Mouse (Mus musculus) inflammation-experienced regulatory T-cells, adult 6 months (primary cell): ENCODE results near the gene Mis18bp1. TPM values are rescaled to one million over a fixed set of nuclear protein-coding genes. Genes with fewer than 3 reads are reported as not detected.
"Not testable (repeated sequence)": the region's sequence is repeated elsewhere in the genome, so short reads cannot be mapped to it uniquely, and the experiment has no call there.

Experiments used
- ATAC-seq: one replicate; pipeline ENCODE4 v1.8.0; 2017
- polyA plus RNA-seq, 3 experiments: library from polyadenylated mRNA; unstranded; fragments of 100-300 nt; shearing (Covaris generic); gene quantifications; one replicate each; pipeline ENCODE4 v1.2.1; 2017

Gene Mis18bp1
- 10 to 100 TPM in 1 of 3 experiments, 1 to 10 TPM in 2; 2.9 to 32.9 (median 3.8) TPM for polyA plus RNA-seq

DNA sequence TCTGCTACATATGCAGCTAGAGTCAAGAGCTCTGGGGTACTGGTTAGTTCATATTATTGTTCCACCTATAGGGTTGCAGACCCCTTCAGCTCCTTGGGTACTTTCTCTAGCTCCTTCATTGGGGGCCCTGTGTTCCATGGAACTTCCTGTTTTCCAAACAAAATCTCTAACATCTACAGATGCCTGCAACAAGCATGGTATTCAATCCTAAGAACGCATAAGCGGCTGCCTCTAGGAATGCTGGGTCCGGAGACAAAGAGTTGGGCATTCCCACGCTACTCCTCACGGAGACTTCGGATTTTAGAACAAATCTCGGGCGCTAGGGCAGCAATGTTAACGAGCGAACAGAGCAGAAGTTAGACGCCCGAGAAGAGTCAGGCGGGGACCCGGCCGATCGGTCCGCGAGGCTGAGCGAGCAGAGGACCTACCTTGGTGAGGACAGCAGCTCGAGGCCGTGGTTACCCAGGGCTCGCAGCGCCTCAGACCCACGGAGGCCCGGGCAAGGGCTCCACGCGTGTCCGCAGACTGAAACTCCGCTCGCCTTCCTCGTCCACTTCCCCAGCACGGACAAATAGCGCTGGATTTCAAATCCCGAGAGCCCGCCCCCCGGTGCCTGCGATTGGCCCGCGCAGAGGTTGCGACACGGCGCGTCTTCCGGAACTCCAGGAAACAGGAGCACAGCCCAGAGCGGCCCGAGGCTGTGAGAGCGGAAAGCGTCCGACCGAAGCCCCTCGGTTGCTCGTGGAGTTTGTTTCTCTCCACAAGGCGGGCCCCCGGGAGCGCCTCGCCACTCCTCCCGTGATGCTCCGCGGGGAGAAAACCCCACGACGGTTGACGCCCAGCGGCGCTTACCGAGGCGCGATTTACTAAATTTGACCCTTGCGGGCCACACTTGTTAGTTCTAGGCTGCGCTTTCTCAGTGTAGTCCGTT is at the start of gene Mis18bp1:
Gene Mis18bp1 (minus strand): TSS at position 584 of the 931 bp plus-strand sequence.
- ATAC-seq: peak; percentile 91

DNA sequence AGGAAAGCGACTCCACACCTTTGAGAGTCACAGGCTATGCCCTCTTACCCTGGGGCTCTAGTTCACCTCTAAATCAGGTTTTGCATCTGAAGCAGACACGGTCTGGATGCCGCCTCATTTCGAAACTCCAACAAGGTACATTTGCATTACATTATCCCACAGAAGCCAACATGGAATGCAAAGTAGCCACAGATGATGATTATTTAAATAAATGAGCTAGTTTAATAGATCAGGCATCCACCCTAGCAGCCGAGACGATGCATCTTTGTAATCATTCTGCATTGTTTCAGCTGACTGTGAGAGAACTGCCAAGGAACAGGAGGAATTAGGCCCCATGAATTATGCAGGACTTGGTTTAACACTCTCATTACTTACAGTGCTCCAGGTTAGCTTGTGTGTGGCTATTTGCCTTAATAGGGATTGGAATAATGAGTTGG is 44.0 kb upstream of the Mis18bp1 start:
- ATAC-seq: no peak

DNA sequence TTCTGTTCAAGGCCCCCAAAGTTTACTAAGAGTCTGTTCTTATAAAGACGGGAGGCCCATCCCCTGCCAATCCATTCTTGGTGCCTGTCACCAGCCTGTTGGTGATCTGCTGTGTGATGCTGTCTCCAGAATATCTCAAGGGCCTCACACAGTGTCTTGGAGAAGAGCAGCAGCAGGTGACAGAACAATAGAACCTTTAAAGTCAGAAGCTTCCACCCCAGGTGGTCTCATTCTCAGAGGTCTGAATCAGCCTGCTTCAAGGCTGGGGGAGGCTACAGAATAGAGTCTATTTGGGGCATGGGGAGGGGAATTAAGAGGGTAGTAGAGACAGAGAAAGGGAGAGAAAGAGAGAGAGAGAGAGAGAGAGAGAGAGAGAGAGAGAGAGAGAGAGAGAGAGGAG is 34.0 kb upstream of the Mis18bp1 start:
- no peak for ATAC-seq

DNA sequence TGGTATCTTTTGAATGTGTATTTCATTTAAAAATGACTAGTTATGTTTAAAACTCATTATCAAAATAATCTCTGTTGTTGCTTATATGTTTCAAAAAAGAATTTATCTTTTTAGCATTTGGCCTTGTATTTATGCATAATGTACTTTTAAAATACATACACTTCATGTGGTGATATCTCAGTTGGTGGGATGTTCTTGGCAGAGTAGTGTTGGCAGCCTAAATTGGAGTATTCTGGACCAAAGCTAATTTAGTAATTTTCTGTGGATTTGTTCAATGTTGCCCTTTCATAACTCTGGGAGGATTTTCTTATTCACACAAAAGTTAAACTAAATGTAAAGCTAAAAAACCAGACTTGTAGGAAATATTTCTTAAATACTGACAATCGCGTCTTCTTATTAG is 29.4 kb upstream of the Mis18bp1 start:
- no peak for ATAC-seq

DNA sequence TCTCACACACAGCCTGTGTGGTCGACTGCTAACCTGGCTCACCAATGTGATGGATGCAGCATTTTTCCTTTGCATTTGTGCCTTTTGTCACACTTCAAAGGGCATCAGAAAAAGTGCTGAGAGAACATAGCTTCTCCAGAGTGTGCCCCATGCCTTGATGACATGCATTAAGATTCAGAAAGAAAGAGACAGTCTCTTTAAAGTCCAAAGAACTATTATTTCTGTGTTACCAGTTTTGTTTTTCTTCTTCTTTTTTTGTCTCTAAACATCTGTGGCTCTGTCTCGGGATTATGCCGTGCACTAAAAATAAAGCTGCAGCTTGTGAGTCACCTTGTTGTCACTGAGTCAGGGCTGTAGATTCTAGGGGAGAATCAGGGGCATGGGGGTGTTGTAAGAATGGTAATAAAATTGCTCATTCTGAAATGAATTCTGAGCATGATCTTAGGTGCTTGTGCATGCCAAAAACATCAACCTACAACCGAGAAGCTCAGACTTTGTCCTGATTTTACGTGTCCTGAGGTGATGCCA is 21.7 kb upstream of the Mis18bp1 start:
- ATAC-seq: no peak

DNA sequence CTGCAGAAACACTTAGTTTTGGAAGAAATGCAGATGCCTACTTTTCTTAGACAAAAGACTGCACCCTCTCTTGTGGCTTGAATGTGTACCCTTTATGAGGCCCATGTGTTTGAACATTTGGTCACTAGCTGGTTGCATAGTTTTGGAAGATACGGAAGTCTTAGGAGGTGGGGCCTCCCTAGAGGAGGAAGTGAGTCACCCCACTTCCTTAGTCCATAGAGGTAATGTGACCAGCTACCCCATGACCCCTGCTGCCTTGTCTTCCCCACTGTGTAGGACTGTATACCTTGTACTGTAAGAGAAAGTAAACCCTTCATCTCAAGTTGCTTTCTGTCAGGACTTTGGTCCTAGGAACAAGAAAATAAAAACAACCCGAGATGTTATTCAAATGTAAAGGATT is 16.8 kb upstream of the Mis18bp1 start:
- ATAC-seq: no peak

DNA sequence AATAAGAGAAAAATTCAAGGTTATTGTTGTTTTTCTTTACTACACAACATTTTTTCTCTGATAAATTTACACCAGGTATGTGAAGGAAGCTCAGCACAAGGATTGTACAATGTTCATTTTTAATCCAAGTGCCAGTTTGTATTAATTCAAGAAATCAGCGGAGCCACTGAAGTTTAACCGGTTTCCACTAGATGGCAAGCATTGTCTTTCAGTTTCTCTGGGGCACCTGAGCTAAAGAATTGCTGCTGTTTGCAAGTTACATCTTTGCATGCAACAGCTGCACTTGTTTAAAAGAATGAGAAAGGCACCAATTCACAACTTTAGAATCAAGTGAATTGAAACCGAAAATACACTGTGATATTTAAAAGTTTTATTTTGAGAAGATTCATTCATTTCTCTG is 15.0 kb upstream of the Mis18bp1 start:
- ATAC-seq: no peak

DNA sequence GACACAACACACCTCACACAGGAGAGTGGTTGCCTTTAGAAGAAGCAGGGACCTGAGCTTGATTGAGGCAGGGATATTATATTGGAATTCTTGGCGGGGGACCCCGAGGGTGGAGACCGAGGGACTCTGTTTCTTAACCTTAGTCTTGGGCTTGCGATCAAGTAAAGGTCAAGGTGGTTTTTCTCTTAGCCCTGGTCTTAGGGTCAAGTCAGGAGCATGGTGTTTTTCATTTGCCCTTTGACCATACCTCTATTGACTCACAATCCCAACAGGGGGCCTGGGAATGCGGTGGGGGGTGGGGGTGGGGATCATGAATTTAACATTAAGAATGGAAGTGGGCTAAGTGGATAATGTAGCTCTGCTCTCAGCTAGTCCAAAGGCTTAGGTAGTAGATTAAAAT is 1.3 kb upstream of the Mis18bp1 start:
- ATAC-seq: no peak

DNA sequence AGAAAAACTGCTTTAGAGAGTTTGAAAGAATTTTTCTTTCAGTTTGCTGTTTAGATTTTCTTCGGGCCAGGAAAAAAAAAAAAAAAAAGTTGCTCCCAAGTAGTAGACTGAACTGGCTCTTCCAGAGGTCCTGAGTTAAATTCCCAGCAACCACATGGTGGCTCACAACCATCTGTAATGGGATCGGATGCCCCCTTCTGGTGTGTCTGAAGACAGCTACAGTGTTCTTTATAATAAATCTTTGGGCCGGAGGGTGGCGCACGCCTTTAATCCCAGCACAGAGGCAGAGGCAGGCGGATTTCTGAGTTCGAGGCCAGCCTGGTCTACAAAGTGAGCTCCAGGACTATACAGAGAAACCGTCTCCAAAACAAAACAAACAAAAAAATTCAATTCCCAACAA is 555 bp upstream of the Mis18bp1 start:
- peak; percentile 37 for ATAC-seq

DNA sequence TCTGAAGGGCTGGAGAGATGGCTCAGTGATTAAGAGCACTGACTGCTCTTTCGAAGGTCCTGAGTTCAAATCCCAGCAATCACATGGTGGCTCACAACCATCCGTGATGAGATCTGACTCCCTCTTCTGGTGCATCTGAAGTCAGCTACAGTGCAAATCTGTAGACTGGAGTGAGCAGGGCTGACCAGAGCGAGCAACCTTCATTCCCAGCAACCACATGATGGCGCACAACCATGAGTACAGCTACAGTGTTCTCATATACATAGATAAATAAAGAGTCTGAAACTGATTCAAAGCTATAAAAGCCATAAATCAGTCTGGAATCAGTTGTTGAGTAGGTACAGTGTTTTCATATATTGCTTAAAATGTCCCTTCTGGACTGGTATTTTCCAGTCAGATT is 36.3 kb downstream of the Mis18bp1 start:
- not testable (repeated sequence) for ATAC-seq

DNA sequence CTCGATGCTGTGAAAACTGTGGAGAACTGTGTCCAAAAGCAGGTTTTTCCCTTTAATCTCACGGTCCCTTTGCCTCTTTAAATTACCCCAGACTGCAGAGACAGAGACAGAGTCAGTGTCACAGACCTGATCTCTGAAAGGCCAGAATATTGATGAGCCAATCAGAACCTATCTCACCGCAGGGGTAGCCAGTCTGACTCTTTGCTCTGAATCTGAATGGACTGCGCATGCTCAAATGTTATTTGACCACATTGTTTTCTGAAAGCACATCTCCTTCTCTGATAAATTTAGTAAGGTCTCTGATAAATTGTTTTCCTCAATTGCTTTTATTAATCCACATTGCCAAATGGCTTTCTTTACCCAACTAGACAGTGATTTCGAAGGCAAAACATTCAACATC is 53.0 kb downstream of the Mis18bp1 start:
- ATAC-seq: no peak

DNA sequence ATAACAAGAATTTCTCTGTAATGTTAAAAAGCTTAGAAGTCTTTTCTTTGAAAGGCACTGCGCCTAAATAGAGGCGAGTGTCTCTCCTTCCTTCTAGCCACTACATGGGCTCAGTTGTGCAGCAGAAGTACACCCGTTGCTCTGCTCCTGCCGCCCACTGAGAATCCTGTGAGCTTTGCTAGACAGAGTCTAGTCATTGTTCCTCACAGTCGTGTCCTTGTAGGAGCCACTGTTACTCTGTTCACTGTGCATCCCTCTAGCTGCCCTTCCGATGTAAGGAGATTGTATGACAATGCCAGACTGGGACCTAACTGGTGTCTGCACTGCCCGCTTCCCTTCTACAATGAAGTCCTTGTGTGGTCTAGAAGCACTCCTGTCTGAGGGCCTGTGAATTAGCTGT is 53.4 kb downstream of the Mis18bp1 start:
- ATAC-seq: no peak

DNA sequence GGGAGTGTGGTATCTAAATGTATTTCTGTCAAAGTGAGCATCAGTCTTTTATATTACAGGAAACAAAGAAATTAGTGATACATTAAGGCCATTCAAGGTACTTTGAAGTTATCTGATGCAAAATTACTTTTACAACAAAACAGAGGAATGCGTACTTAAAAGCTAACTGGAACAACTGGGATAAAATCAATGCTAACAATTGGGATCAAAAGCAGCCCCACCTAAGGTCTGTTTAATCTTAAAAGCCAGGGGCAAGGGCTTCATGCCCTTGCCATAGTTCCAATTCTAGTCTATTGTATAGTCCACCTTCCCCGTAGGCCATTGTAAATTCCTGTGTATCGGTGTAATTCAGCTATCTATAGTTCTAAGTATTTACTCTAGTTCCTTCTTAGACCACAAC is 57.4 kb downstream of the Mis18bp1 start:
- not testable (repeated sequence) for ATAC-seq

DNA sequence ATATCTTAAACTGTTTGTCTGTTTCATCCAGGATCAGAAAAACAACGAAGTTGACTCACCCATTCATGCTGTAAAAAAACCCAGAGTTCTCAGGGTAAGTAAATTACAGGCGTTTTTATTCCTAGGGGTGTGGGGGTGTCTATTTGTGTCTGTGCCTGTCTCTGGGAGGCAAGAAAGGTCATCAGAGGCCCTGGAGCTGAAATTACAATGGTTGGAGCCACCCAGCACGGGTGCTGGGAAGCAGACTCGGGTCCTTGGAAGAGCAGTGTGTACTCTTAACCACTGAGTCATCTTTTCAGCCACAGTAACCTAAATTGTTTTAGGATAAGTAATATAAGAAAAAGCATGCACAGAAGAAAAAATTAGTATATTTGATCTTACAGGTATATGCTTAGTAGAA is 58.5 kb downstream of the Mis18bp1 start:
- ATAC-seq: no peak

DNA sequence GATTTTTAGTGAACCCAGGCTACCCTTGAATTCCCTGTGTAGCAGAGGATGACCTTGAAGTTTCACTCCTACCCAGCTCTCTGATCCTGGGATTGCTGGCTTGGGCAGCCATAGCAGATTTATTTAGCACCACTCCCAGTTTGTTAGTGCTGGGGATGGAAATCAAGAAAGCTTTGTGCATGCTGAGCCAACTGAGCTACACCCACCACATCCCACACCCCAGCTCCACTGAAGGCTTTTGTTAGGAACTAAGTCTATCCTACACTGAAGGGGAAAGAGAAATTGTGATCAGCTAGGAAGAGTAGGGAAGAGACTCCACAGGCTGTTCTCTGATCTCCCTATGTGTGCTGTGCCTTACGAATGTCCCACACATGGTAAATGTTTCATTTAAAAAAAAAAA is 59.6 kb downstream of the Mis18bp1 start:
- ATAC-seq: no peak

DNA sequence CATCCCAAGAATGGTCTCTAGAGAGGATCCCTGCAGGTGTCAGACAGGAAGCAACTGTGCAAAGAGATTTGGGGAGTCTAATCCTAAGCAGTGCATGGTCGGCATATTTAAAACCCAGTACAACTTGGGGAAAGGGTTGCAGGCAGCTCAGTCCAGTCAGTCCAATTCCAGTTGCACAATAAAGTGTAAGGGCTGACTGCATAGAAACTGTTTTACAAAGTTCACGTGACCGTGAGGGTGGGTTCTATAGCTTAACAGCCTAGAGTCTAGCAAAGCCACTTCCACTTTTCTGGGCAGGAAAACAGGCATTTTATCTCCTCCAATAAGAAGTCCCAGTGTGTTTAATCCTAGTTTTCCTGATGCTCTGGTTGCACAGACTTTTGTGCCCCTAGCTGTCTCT is 60.9 kb downstream of the Mis18bp1 start:
- ATAC-seq: no peak

DNA sequence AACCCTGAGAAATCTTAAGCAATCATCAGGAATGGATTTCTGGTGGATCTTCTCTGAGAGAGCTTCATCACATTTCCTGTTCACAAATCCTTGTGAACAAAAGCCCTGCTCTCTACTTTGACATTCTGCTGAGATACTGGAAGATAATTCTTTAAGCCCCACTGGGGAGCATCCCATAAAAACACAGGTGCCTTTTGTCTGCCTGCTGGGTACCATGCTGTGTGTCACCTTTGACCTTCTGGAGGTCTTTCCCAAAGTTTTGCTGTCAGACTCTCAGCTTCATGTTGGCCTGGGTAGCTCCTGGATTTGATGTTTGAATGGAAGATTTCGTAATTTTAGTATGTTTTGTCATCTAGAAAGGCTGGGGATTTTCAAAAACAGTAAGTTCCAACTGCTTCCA is 63.7 kb downstream of the Mis18bp1 start:
- no peak for ATAC-seq

Other genes with a start within 250 kb of the Mis18bp1 start
- gene Klhl28, start 207.1 kb downstream of the Mis18bp1 start, polyA plus RNA-seq: 10 to 100 TPM; 30.2 to 37.9 (median 31.1) TPM
- 10 to 100 TPM; 14.4 to 25.4 (median 21.7) TPM for gene Togaram1, start 206.8 kb downstream of the Mis18bp1 start, polyA plus RNA-seq
- 100 to 1,000 TPM in 1 of 3 experiments, 10 to 100 TPM in 2; 78.8 to 103 (median 91.3) TPM for gene Prpf39, start 136.3 kb downstream of the Mis18bp1 start, polyA plus RNA-seq
- 100 to 1,000 TPM; 267 to 313 (median 282) TPM for gene Fkbp3, start 98.6 kb downstream of the Mis18bp1 start, polyA plus RNA-seq
- 10 to 100 TPM in 1 of 3 experiments, 1 to 10 TPM in 2; 5.0 to 11.7 (median 7.0) TPM for gene Fancm, start 97.0 kb downstream of the Mis18bp1 start, polyA plus RNA-seq
- gene Wdr20rt, start 52.9 kb upstream of the Mis18bp1 start, polyA plus RNA-seq: not detected